Mouse (Mus musculus) forebrain, embryonic 14.5 days (tissue): Measurements from ENCODE around the gene Mamdc4. TPM values are rescaled to one million over a fixed set of nuclear protein-coding genes. Genes with fewer than 3 reads are reported as not detected.
A peak's percentile ranks its signal among the peaks of the same experiment; 100 is the strongest.
"Not testable (repeated sequence)": the region's sequence is repeated elsewhere in the genome, so short reads cannot be mapped to it uniquely, and the experiment has no call there.

ENCODE experiments used
- ATAC-seq: fragments of 200-750 bp; cut with Nextera tagmentation; 2 replicates; pipeline ENCODE4 v1.8.0; 2017; ENCODE audit warnings: mild to moderate bottlenecking, moderate library complexity
- DNase-seq: peaks from one replicate; pipeline ENCODE4 v3.0.0-alpha.2; 2015; ENCODE audit warnings: low spot score
- H3K27ac ChIP-seq: fragments of 300-500 bp; sonication (generic); 2 replicates; pipeline ENCODE4 v1.5.1; 2014; ENCODE audit warnings: low read depth, mild to moderate bottlenecking, control low read depth, low read length, moderate library complexity
- H3K27me3 ChIP-seq: fragments of 300-500 bp; sonication (generic); replicated peaks from 2 replicates; pipeline ENCODE4 v1.6.1; 2014; ENCODE audit warnings: low read length, control low read depth, mixed read lengths; ENCODE audit not compliant: control insufficient read depth, insufficient read depth
- H3K36me3 ChIP-seq: fragments of 300-500 bp; sonication (generic); 2 replicates; pipeline ENCODE4 v1.6.1; 2014; ENCODE audit warnings: low read length, control low read depth; ENCODE audit not compliant: control insufficient read depth, insufficient read depth
- H3K4me1 ChIP-seq: fragments of 300-500 bp; sonication (generic); 2 replicates; pipeline ENCODE4 v1.6.1; 2014; ENCODE audit warnings: antibody characterized with exemption, low read length, control low read depth; ENCODE audit not compliant: control insufficient read depth, insufficient read depth
- H3K4me2 ChIP-seq: fragments of 300-500 bp; sonication (generic); 2 replicates; pipeline ENCODE4 v1.6.1; 2014; ENCODE audit warnings: mild to moderate bottlenecking, control low read depth, low read length
- H3K4me3 ChIP-seq: fragments of 300-500 bp; sonication (generic); 2 replicates; pipeline ENCODE4 v1.5.1; 2014; ENCODE audit warnings: low read depth, low read length, control low read depth
- H3K9ac ChIP-seq: fragments of 300-500 bp; sonication (generic); 2 replicates; pipeline ENCODE4 v1.6.1; 2014; ENCODE audit warnings: mild to moderate bottlenecking, low read length, control low read depth, moderate library complexity
- H3K9me3 ChIP-seq: fragments of 300-500 bp; sonication (generic); replicated peaks from 2 replicates; pipeline ENCODE4 v1.6.1; 2016; ENCODE audit warnings: low read length, control low read depth, mixed read lengths; ENCODE audit not compliant: control insufficient read depth
- WGBS: fragments of 180-500 bp; shearing (Covaris S2); extraction: QIAGEN DNeasy Blood & Tissue Kit; methylation state at CpG from one replicate; pipeline ENCODE4 v1.1.7; 2014; 5-methylcytosine and 5-hydroxymethylcytosine counted together
- polyA plus RNA-seq: library from polyadenylated mRNA; unstranded; fragments of >200 nt; fragmentation: Nextera tagmentation; extraction: Ambion mirVana; gene quantifications from 2 replicates; pipeline ENCODE4 v1.2.1, GENCODE M21; 2014

Mamdc4 gene
- polyA plus RNA-seq, 1 experiment from 2014 or later = 0.84 TPM

DNA sequence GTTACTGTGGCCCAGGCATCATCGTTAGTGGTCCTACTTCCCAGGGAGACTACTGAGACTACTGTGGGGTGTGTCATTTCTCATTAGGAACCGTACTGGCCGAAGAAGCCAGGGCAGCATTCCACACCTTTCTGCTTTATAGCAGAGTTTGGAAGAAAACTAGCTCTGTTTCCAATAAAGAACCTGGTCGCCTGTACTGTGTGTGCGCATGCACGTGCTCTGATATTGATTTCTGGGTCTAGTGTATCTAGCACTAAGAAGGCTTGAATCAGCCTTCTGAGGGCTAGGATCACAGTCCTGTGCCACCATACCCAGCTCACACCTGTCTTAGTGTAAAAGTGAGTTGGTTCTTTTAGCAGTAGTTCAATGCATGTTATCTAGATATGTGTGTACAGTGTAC is 15.9 kb downstream of the Mamdc4 start:
- Histone ChIP-seq H3K4me2 (peak overlapping the region; percentile 86), H3K4me3 (peak overlapping the region; percentile 89), H3K36me3 (peaks cover 35% of the 10 kb centered on the region), H3K27me3 (no peaks in the 10 kb centered on the region), H3K9me3 (no peaks in the 10 kb centered on the region), H3K9ac (peak overlapping the region; percentile 97), H3K4me1 (peaks cover 17% of the 10 kb centered on the region), H3K27ac (no peak overlapping the region)
- no peak for ATAC-seq
- WGBS = 59% methylated on average over 6 of the region's 6 CpGs
- no peak for DNase-seq

DNA sequence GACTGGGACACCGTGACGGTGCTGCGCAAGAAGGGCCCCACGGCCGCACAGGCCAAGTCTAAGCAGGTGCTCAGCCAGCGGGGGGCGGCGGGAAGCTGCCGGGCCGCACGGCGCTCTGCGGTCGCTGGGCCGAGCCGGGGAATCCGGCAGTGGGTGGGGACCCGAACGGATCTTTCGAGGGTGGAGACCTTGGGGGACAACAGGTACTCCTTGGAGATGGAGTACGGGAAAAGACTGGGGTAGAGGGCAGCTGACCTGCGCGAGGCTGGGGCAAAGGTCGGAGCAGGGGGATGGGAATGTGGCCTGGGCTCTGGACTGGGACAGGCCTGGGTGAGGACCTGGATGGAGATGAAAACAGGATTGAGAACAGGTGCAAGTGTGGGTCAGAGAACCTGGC is 16.7 kb downstream of the Mamdc4 start:
- H3K9me3 ChIP-seq = no peaks in the 10 kb centered on the region
- peak overlapping the region; percentile 86 for H3K4me2 ChIP-seq
- H3K27me3 ChIP-seq = no peaks in the 10 kb centered on the region
- H3K9ac ChIP-seq = peak overlapping the region; percentile 97
- DNase-seq (no peak), ATAC-seq (no peak; the same call in 1 of the 2 replicates)
- peak overlapping the region; percentile 89 for H3K4me3 ChIP-seq
- peaks cover 27% of the 10 kb centered on the region for H3K36me3 ChIP-seq
- 1% methylated on average over 24 of the region's 24 CpGs for WGBS
- H3K4me1 ChIP-seq = peaks cover 17% of the 10 kb centered on the region
- H3K27ac ChIP-seq = peak overlapping the region; percentile 39; the same call in 1 of the 2 replicates

DNA sequence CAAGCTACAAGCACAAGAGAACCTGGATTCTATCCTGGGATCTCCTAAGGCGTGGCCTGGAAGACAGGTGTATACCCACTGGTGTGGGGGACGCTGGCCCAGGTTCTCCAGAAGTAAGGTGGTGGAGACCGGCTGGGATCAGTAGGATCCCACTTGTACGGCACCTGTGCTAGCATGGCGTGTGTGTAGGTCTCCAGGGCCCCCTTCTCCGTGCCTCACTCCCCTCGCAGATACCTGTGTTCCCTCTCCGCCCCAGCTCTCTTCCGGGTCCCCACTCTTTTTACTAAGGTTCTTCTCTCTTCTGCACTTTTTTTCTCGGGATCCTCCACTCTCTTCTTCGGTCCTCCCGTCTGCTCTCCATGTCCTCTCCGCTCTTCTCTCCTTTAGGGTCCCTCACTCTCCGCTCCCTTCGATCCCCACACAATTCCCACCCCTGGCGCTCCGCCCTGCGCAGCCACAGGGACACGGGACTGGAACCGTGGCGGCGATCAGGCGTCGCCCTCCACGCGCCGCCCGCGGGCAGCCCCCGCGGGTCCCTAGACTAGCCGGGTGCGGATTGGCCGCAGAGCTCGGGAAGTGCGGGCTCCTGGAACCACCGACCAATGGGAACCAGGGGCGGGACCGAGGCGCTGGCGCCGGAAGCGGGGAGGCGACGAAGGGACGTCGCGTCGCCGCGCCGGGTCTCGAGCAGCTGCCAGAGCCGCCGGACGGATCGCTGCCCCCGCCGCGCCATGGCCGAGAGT is 17.3 kb downstream of the Mamdc4 start, which contains the start of gene Edf1:
Gene Edf1, plus strand, starts transcription at position 627 of the 743 bp plus-strand sequence.
- peak within 1 kb of the TSS; percentile 89 for H3K4me3 ChIP-seq
- no peaks in the 10 kb centered on the region for H3K27me3 ChIP-seq
- H3K27ac ChIP-seq = peak within 1 kb of the TSS; percentile 39; the same call in 1 of the 2 replicates
- H3K9ac ChIP-seq = peak within 1 kb of the TSS; percentile 97
- H3K4me1 ChIP-seq = peaks cover 17% of the 10 kb centered on the region
- peak within 1 kb of the TSS; percentile 86 for H3K4me2 ChIP-seq
- under 1% methylated on average over 61 of the region's 61 CpGs for WGBS
- DNase-seq (peak; percentile 97), ATAC-seq (peak; percentile 99)
- no peaks in the 10 kb centered on the region for H3K9me3 ChIP-seq
- peaks cover 21% of the 10 kb centered on the region for H3K36me3 ChIP-seq

DNA sequence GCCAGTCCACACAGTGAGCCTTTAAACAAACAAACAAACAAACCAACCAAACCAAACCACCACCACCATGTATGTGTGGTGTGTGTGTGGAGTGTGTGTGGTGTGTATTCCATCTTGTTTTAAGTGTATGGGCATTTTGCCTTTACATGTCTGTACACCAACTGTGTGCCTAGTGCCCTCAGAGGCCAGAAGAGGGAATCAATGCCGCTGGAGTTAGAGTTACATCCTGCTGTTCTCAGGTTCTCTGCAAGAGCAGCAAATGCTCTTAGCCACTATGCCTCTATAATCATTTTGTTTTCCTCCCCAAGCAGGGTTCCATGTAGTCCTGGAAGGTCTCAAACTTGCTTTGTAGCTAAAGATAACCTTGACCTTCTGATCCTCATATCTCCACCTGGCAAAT is 18.3 kb downstream of the Mamdc4 start:
- Histone ChIP-seq H3K27me3 (no peaks in the 10 kb centered on the region), H3K4me1 (peaks cover 17% of the 10 kb centered on the region), H3K9me3 (no peaks in the 10 kb centered on the region), H3K4me2 (no peak overlapping the region; the same call in 1 of the 2 replicates), H3K27ac (no peak overlapping the region), H3K4me3 (no peak overlapping the region), H3K36me3 (peaks cover 10% of the 10 kb centered on the region), H3K9ac (no peak overlapping the region)
- ATAC-seq = no peak
- DNase-seq = no peak
- 57% methylated on average over 1 of the region's 1 CpGs for WGBS

DNA sequence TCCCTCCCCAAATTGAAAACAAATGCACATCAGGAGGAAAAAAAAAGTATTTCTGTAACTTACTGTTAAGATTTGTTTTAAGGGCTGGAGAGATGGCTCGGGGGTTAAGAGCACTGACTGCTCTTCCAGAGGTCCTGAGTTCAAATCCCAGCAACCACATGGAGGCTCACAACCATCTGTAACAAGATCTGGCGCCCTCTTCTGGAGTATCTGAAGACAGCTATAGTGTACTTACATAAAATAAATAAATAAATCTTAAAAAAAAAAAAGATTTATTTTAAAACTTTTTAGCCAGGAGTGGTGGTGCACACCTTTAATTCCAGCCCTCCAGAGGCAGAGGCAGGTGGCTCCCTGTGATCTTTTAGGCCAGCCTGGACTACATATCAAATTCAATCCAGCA is 19.2 kb downstream of the Mamdc4 start:
- H3K9ac ChIP-seq, ATAC-seq, H3K4me2 ChIP-seq, H3K9me3 ChIP-seq, H3K27ac ChIP-seq, H3K27me3 ChIP-seq, DNase-seq, H3K4me3 ChIP-seq, H3K36me3 ChIP-seq: not testable (repeated sequence)
- WGBS = 51% methylated on average over 2 of the region's 2 CpGs
- H3K4me1 ChIP-seq = peaks cover 17% of the 10 kb centered on the region

DNA sequence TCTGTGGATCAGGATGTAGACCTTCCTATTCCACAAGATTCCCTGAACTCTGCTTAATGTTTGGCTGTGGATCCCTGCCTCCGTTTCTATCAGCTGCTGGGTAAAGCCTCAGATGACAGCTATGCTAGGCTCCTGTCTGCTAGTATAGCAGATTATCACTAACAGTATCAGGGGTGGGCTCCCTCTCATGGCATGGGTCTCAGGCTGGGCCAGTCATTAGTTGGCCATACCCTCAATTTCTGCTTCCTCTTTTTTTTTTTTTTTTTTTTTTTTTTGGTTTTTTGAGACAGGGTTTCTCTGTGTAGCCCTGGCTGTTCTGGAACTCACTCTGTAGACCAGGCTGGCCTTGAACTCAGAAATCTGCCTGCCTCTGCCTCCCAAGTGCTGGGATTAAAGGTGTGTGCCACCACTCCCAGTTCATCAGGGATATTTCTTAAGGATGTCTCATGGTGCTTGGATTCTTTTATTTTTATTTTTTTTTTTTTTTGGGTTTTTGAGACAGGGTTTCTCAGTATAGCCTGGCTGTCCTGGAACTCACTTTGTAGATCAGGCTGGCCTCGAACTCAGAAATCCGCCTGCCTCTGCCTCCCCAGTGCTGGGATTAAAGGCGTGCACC is 21.4 kb downstream of the Mamdc4 start:
- H3K4me1 ChIP-seq, H3K9ac ChIP-seq, ATAC-seq, DNase-seq, H3K4me3 ChIP-seq, H3K4me2 ChIP-seq, H3K36me3 ChIP-seq, H3K27ac ChIP-seq, H3K9me3 ChIP-seq, H3K27me3 ChIP-seq: not testable (repeated sequence)
- WGBS = 80% methylated on average over 4 of the region's 4 CpGs

DNA sequence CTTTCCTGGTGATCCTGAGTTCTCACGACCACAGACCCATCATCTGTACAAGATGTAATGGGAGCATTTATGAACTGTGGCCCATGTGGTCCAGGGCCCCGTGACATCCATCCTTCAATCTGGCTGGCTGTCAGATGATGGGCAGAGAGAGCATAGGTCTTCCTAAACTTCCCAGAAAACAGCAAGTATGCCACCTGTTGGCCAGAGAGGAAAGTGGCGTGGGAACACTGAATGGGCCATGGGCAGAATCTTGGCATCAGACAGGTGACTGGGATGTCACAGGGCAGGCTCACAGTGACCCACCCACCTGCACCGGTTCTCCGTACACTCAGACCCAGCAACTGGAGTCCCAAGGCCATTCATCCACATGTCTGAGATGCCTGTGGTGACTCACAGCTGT is 23.5 kb downstream of the Mamdc4 start:
- Histone ChIP-seq H3K4me1 (peaks cover 5% of the 10 kb centered on the region; the same call in 1 of the 2 replicates), H3K9ac (no peak overlapping the region), H3K27me3 (no peaks in the 10 kb centered on the region), H3K36me3 (no peaks in the 10 kb centered on the region), H3K4me3 (no peak overlapping the region), H3K27ac (no peak overlapping the region), H3K9me3 (no peaks in the 10 kb centered on the region), H3K4me2 (no peak overlapping the region)
- ATAC-seq (no peak), DNase-seq (peak; percentile 39)
- 35% methylated on average over 5 of the region's 5 CpGs for WGBS

DNA sequence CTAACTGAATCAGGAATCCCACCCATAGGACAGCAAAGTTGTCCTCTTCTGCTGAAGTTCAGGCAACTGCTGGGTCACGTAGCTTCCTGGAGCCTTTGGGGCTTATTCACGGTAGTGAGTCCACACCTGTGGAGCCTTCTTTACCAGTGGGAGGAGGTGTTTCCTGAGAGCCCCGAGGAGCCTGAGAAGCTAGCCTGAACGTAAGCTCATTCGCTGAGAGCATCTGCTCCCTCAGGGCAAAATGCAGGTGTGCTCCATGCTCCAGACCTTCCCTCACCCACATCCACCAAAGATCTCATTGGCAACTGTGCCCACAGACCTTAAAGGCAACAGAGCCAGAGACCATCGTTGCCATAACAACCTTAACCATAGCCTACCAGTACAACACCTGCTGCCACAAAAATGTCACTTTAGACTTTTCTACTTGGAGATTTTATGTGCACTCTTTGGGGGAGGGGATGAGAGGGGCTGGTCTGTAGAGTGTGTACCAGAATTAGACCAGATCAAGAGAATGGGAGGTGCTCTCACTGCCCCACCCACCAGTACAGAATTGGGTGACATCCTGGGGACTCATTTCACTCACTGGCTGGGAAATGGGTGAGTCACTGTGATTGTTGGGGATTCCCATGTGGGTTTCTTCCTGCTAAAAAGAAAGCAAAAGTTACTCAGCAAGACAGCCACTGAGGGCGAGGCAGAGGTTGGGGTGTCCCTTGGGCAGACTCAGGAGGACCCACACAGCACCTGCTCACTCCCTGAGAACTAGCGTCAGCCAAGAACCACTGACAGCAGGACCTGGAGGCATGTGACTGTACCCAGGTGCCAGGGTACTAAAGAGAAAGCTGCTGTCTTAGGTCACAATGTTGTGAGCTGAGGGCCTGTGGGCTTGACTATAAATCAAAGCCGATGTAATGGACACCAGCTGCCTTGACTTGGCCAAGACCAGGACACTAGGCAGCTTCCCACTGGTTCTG is 25.3 kb downstream of the Mamdc4 start:
- no peak overlapping the region for H3K27ac ChIP-seq
- peaks cover 12% of the 10 kb centered on the region for H3K4me1 ChIP-seq
- H3K9ac ChIP-seq = no peak overlapping the region
- no peak overlapping the region for H3K4me2 ChIP-seq
- no peaks in the 10 kb centered on the region for H3K27me3 ChIP-seq
- no peak overlapping the region for H3K4me3 ChIP-seq
- H3K36me3 ChIP-seq = no peaks in the 10 kb centered on the region
- ATAC-seq = no peak
- 80% methylated on average over 9 of the region's 9 CpGs for WGBS
- DNase-seq = no peak
- H3K9me3 ChIP-seq = no peaks in the 10 kb centered on the region
